Mouse (Mus musculus) thymus, adult 2 months (tissue): Measurements from ENCODE around the gene Cela1.

Source experiments
- CTCF ChIP-seq: fragments of 200-500 bp; IDR thresholded peaks from 2 replicates; pipeline ENCODE4 v1.5.1; 2012; ENCODE audit warnings: mild to moderate bottlenecking, control low read depth, low read length, moderate library complexity, borderline replicate concordance; ENCODE audit not compliant: control insufficient read depth, poor library complexity, insufficient read depth; ENCODE audit errors: extremely low read depth
- POLR2A ChIP-seq: fragments of 200-500 bp; IDR thresholded peaks from 2 replicates; pipeline ENCODE4 v1.6.1; 2012; ENCODE audit warnings: mild to moderate bottlenecking, low read length, control low read depth, moderate library complexity; ENCODE audit not compliant: control insufficient read depth, poor library complexity, insufficient read depth; ENCODE audit errors: extremely low read depth

- TF ChIP-seq POLR2A (no peak), CTCF (no peak)
Measured at GRCm38 (mm10) chr15:100686989-100687388, 732 bp downstream of the Cela1 start.
